Mouse (Mus musculus): ENCODE results near the gene Spx. TPM values are rescaled to one million over a fixed set of nuclear protein-coding genes. Genes with fewer than 3 reads are reported as not detected.

The Spx gene
- 1.8 and 2.0 TPM in 2 replicates for polyA plus RNA-seq (2012; rRNA removed)

DNA sequence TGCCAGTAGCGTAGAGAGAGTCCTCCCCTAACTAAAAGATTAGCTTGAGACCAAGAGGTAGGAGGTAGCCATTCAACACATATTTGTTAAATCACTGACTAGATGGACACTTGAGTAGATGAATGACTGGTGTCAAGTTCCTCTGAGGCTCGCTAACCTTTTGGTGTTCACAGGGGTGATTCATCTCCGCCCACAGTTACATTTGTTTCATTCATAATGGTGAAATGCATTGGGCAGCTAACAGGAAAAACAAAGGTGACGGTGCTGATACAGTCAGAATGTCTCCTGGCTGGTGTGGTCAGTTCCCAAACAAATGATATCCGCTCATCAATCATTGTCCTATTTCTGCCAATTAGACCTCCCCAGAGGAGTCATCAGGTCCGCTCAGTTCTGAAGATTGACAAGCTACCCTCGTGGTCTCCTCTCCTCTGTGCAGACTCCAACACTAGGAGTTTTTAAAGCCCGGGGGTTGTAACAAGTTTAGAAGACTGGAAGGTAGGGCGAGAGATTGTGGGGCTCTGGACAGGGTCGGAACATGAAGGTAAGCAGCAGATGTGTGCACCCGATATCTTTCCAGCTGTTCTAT is at the start of gene Spx:
TSS of gene Spx (plus strand) at position 536 of the 586 bp plus-strand sequence.
- no peak for DNase-seq (ENCODE audit: low spot score)

DNA sequence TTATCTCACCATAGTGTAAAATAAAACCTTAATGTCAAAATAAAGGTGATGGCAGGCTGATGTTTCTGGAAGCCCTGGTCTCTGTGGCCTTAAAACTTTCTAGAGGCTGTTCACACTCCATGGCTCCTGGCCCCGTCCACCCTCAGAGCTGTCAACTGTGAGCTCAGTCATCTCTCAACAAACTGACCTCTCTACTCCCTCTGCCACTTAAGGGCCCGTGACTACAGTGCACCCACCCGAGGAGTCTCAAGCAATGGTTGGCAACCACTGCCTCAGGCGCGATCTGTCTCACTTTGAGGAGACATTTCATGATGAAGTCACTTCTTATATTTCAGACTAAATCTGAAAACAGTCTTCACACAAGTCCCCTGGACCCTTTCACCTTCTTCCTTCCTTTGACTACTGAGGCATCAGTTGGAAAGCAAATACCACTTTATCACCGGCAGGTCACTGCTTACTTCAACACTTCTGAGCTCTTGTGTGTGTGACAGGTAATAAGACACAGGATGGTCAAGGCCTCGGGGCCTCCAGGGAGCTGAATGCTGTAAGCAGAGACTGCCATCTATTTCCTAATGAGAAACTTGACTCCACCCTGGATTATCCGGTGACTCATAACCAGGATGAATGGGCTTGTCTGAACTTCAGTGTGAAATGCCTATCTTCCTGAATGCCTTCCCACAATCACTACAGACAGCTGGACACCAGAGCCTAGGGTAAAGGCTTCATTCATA is 47.3 kb upstream of the Spx start:
- no peak for DNase-seq (ENCODE audit: low spot score)

DNA sequence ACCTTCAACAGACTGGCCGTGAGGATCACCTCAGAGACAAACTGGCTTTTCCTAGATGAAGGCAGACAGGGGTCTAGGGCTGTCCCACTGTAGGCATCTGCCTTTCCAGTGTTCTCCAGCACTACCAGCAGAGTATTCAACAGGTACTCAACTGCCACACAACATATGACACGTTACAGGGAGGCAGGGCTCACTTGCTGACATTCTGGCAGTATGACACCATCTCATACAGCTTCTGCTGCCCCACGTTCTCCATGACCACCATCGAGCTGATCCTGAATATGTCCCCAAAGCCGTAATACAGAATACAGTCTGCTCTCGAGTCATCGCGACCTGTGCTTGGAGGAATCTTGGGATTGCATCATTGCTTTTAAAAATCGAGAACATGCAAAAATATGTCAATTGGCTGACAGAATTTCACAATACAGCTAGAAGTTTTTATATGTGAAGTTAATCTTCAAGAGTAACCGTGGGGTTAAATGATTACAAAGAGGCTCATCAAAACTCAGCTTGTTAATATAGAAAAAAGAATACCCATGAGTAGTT is 46.7 kb upstream of the Spx start:
- DNase-seq (ENCODE audit: low spot score) = no peak

DNA sequence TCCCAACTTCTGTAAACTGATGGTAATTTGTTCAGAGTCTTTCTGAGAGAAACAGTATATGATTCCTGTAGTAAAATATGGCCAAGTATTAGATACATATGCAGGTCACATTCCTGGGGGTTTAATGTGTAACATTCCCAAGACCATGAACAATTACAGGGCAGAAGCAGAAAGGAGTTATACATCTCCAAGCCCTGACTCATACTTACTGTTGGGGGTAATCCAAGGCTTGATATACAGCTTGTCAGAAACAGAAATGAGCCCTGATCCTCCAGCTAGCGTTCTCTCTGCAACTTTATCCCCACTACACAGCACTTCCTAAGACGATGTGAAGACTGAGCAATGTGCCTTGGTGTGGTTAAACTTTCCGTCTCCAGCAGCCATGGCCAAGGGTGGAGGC is 45.7 kb upstream of the Spx start:
- DNase-seq (ENCODE audit: low spot score) = no peak

DNA sequence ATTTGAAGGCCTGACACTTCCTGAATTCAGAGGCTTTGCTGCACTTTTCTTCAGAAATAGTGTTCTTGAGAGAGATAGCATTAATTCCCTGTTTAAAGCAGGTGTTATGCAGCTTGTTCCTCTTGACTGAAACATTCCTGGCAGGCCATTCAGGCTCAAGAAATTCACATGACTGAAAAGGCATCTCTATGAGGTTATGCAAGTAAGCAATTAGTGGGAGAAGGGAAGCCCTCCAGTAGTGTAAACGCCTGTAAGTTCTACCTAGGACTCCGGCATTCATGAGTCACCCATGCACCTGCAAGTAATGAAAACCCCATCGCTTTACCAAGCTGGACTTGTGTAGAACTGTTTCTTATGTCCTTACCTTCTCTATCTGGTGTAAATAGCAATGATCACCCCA is 43.7 kb upstream of the Spx start:
- no peak for DNase-seq (ENCODE audit: low spot score)

DNA sequence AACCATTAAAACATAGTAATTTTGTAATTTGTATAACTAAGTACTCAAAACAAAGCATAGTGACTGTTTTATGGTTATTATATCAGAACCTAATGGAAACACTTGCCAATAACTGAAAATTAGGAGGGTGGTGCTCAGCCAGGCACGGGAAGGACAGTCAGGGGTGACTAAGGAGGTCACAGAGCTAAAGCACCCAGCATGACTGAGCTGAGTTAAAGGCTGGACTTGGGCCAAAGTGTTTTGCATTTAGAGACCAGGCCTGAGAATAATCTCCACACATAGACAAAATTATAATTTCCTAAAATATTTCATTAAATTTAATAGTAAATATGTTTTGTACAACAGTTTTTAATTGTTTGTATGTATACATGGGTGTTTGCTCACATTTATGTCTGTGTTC is 36.2 kb upstream of the Spx start:
- DNase-seq (ENCODE audit: low spot score) = no peak

DNA sequence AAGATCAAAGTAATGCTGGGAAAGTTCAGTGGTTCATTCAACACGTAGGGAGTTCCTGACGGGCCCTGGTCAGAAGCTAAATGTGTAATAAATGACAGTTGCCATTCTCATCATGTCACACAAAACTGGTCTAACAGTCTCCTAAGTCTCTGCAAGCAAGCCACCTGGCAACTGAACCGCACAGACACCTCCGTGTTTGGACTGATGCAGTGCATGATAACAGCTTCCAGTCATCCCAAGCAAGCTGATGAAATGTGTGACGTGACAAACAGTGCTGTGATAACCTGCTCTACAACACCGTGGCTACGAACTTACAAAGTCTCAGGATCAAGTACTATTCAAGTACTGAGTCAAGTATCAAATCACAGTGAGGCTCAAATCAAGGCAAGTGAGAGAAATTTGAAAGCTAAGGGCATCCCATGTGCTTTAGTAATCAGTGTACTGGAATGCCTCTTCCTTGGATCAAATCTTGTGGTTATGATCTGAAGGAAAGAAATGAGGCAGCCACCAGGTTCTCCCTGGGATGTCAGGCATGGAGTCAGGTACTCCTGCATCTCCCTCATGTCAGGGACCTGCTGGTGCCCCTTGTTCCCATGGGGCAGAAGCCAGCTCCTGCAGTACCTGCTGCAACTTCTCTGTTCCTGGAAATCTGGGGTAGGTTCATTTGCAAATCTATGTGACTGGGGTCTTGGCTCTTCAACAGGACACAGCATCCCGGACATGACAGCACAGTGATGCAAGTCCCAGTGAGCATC is 34.5 kb upstream of the Spx start:
- DNase-seq (ENCODE audit: low spot score) = no peak

DNA sequence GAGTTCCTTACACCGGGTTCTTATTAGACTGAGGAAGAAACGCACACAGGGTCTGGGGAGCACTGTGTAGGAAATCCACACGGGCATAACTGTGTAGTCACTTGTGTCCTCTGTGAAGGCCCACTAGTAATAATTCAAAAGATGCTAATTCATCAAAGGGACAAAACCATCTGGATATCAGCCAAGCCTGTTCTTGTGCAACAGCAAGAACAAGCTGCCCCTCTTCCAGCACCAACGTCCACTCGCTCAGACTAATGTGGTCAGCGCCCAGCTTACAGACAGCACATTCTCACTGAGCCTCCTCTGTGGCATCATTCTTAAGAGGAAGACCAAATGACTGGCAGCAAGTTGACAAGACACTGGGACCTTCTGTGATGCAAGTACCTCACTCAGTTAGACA is 33.3 kb upstream of the Spx start:
- DNase-seq (ENCODE audit: low spot score) = no peak

DNA sequence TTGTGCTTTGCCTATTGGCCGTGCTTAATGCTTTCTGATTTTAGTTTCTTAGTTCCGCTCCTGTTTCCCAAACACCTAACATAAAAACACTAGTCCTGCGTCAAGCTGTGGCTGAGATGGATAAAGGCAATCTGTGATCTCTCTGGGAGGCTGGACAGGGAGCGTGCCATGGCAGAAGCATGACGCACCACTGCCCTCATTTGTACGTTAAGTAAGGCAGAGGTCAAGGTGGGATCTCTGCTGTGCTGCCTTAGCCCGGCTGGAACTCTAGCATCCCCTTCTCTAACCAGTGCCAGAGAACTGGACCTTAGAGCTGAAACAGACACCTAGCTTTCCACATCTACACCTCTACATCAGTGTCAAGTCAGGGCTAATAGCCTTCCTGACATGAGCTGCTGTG is 31.6 kb upstream of the Spx start:
- DNase-seq (ENCODE audit: low spot score) = no peak

DNA sequence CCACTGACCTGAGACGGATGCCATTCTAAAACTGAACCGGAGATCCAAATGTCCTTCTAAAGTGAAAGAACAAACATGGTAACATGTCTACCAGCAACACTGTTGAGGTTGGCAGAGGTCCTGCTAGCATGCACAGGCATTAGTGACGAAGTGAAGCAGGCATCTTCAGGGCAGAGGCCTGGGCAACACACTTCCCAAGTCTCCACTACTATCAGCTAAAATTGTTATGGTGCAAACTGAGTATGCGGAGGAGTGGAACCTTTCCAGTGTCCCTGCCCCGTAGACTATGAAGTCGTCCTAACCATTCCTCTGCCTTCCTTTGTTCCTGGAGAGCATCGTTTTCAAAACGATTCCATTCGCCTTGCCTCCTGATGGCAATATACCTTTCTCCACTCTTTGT is 28.7 kb upstream of the Spx start:
- DNase-seq (ENCODE audit: low spot score) = no peak

DNA sequence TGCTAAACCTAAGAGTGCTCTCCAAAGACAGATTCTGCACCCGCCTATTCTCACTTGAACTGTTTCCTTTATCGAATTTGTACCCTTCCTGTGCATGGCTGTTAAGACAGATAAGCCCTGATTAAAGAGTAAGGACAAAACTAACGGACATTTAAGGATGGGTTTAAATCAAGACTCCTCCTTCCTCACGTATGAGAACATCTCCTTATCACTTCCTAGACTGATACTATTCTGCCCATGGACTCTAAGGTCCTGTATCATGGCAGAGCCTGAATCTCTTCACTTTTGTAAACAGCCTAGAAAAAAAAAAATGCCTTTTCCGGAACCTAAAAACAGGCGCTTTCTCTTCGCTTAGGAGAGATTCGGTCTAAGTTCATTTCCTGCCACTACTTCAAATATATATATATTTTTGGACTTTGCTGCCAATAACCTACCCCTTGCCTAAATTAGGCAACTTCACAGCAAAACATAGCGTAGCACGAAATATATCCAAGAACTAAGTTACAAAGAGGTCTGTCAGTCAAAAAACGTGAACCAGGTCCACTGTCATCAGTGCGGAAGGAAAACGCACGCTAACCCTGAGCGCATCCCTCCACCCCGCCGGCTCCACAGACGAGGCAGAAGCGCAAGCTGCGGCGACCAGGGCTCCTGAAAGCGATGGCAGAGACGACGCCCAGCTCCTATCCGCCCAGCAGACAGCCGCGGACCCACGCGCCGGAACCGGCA is 26.8 kb upstream of the Spx start:
- no peak for DNase-seq (ENCODE audit: low spot score)

DNA sequence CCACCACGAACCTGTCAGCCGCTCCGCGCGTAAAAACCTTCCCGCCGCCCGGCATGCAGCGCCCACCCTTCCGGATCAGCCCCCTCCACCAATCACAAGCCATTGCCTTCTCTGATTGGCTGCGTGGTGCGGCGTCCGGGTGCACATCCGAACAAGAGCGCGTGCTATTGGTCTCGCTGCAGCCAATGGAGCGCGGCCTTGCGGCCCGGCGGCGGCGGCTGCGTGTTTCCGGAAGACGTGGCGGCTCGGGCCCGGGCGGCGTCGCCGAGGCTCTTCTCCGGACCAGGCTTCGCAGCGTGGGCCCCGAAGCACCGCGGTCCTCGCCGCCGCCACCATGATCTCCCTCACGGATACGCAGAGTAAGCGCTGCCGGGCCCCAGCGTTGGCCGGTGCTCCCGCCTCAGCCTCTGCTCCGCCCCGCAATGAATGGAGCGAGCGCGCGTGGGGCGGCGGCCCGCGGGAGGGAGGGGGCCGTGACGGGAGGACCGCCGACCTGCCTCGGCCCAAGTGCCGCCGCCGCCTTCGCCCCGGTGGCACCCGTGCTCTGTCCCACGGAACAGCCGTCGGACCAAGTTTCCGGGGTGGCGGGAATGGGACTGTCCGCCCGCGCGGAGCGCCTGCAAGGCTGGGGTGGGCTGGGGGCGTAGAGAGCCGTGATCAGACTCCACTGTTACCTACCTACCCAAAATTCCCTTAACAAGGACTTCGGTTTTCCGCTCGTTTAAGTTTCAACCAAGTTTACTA is 26.1 kb upstream of the Spx start, which contains the start of the genes Recql and Golt1b:
TSS of gene Recql (minus strand) at position 77 of the 744 bp plus-strand sequence.
TSS of gene Golt1b (plus strand) at position 211 of the 744 bp plus-strand sequence.
- peak; percentile 98 for DNase-seq (ENCODE audit: low spot score)

DNA sequence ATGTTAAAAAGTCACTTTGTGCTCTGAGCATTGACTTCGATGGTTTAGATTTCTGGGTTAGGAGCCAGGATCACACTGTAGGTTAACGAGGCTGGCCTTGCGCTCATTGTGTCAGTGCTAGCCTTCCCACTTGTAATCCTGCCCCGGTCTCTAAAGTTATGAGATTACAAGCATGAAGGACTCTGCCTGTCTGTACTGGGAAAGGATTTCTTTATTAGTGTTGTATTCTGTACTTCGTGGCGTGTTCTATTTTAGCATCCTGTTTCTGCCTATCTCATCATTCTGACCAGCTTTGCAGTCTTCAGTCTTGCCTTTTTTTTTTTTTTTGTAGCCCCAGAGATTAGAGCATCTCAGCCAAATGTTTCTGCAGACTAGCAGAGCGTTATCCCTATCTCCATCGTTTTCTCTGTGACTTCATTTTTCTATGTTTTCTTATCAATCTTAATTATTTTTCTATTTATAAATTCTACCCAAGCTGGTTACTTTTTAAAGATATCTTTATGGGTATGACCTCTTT is 25.4 kb upstream of the Spx start:
- DNase-seq (ENCODE audit: low spot score) = no peak

DNA sequence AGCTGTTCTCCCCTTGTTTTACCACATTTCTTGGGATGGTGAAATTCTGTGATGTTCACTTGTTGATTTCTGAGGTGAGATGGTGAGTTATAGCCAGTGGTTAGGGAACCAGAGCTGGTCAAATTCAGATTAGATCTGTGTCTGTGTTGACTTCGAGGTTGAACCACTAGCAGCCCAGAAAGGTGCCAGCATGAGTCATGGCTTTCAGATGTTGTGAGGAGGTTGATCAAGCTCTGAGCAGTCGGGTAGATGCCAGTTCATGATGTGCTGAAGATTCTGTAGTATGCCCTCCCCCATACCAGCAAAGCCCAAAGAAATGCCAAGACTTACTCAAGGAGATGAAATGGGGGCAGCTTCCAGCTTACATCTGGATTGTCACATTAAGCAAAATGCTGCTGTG is 24.1 kb upstream of the Spx start:
- DNase-seq (ENCODE audit: low spot score) = no peak

DNA sequence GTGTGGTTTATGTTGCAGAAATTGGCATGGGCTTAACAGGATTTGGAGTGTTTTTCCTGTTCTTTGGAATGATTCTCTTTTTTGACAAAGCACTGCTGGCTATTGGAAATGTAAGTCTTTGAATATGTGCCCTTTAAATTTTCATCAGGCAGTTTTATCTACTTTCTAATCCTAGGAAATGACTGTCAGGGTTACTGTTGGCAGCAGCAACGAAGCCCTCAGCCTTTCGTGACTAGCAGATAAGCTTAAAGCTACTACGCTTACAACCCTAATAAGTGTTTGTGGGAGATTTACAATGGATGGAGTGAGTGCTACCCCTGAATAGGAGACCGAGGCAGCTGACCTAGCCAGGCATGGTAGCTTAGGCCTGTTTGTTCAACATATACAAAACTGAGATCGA is 20.9 kb upstream of the Spx start:
- no peak for DNase-seq (ENCODE audit: low spot score)

DNA sequence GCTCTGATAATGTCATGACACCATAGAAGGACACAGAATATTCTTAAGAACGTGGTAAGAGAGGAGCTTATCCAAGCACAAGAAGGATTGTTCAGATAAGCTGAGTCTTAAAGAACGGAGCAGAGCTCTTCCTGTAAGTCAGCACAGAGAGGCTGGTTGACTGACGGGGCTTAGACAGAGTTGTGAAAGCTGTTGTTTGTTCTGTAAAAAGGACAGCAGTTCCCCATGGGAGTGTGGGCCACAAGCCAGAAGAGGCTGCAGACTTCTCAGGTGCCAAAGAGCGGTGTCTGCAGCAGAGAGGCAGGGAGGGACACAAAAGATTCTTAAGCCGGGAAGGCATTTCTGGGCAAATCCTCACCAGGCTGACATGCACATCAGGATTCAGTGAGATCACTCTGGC is 18.6 kb upstream of the Spx start:
- DNase-seq (ENCODE audit: low spot score) = no peak

DNA sequence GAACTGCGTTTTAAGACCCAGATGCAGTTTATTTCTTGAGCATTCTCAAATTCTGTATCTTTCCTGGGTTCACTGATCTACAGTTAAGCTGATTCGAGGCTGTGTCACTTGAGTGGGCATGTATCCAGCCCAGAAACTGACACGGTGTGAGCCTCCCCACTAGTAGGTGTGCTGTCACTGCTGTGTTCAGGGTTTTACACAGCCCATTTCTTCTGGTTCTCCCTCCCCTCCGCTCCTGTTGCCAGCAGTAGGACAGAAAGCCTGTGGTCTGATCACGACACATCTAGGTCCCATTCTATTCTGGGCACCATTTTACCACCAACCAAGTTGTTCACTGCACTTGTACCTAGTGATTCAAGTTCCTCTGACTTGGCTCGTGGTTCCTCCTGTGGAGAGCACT is 17.5 kb upstream of the Spx start:
- DNase-seq (ENCODE audit: low spot score) = no peak

DNA sequence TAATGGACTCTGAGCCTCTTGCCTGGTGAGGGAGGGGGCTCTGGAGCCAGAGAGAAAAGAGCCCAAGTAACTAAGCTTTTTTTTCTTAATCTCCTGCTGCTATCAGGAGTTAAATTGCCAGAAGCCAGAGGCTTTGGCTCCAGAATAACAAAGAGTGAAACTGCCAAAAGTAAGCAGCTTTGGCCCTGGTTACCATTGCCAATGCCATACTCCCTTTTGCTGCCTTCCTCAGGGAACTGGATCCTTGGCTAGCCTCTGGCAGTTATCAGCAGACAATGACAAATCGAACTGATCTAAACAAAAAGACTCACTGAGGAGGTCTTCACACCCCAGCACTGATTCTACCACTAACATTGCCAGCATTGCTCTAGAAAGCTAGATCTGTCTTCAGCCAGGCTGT is 2.1 kb upstream of the Spx start:
- no peak for DNase-seq (ENCODE audit: low spot score)

DNA sequence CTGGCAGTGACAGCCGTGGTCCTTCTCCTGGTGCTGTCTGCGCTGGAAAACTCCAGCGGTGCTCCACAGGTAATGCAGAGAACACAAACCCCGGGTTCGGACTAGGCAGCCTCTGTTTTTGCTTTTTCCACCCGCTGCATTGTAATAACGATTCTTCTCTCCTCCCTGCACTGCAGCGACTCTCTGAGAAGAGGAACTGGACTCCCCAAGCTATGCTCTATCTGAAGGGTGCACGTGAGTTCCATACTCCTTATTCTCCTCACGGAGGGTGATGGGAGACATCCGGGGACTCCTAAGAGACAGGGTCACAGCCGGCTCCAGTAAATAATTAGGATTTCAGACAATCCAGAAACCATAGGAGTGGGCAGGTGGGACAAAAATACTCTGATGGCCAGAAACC is 604 bp downstream of the Spx start:
- DNase-seq (ENCODE audit: low spot score) = no peak

DNA sequence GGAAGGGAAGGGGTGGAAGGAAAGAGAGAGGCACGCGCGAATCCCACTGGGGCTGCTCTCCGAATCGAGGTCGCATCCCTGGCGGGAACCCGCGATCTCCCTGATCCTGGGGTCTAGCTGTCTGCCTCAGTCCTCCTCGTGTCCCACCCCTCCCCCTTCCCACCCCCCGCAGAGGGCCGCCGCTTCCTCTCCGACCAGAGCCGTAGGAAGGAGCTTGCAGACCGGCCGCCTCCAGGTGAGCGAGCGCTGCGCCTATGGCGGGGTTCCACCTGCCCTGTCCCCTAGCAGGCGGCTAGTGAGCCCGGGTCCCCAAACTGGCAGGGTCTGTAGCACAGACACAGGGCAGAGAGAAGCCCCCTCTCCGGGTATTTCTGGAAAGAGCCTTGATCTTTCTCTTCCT is 1.4 kb downstream of the Spx start:
- DNase-seq (ENCODE audit: low spot score) = no peak

DNA sequence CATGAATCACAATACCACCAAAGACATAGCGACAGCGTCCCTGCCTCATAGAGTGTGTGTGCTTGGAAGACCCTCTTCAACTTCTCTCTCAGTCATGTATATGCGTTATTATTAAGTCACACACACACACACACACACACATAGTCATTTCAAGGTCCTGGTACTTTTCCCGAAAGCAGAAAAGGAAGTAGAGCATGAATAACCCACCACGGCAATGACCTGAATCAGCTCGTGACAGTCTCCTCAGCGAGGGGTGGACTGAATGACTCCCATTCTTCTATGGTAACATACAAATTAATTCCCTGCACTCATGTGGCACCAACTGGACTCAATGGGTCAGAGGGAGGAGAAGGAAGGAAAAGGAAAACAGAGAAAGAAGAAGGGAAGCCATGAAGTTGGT is 11.7 kb downstream of the Spx start:
- no peak for DNase-seq (ENCODE audit: low spot score)

Data from urinary bladder, adult 2 months (tissue).